ENCODE assay signal across 15 mouse cellular contexts in the genomic region with DNA sequence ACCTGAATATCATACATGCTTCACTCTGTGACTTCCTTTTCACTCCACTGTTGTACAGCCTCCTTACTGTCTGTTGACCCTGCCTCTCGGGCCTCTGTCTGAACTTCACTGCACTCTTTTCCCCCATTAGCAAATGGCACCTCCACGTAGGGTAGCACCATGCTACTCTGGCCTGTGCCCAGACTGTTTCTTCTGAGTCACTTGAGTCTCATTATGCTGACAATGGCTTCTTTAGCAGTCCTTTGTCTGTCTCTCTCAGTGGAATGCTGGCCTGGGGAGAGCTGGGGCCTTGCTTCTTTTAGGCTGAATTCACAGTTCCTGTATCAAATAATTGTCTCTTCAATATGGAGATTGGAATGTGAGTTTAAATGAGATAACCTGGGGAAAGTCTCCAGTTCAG. TPM values are rescaled to one million over a fixed set of nuclear protein-coding genes. Genes with fewer than 3 reads are reported as not detected.
DNase-seq lines count a peak whose midpoint lies in the region; ATAC-seq lines count a peak whose summit lies in the region.
"Had no signal": no experiment of that assay in that cellular context is flagged by ENCODE, and none has a peak within 500 bp of the region (broad histone marks: within the 10 kb centered on the region; RNA-seq: fewer than 3 reads in every experiment).

No protein-coding gene starts in this region.

- no peaks in the 10 kb centered on the region for H3K27me3 ChIP-seq in hindbrain, embryonic 12.5 days
- no peaks in the 10 kb centered on the region for H3K27me3 ChIP-seq in hindbrain, embryonic 16.5 days (replicated peaks; ENCODE audit: control insufficient read depth, insufficient read depth, low read length)
- H3K27me3 ChIP-seq: CH12.LX; limb, embryonic 12.5 days; liver, embryonic 15.5 days had no signal

- no peak overlapping the region for H3K27ac ChIP-seq in hindbrain, embryonic 12.5 days
- H3K27ac ChIP-seq in hindbrain, embryonic 16.5 days (ENCODE audit: low read depth, low read length) = no peak overlapping the region
- H3K27ac ChIP-seq: gastrocnemius, adult 2 months; limb, embryonic 12.5 days; liver, embryonic 15.5 days had no signal

- no peak overlapping the region for H3K4me2 ChIP-seq in hindbrain, embryonic 12.5 days (replicated peaks)
- no peak overlapping the region for H3K4me2 ChIP-seq in hindbrain, embryonic 16.5 days (ENCODE audit: low read length)
- H3K4me2 ChIP-seq: limb, embryonic 12.5 days; liver, embryonic 15.5 days had no signal

- 0 out of 2 replicates have a peak, but pooled peaks cover 6% of the 10 kb centered on the region for H3K4me1 ChIP-seq in hindbrain, embryonic 12.5 days
- H3K4me1 ChIP-seq in hindbrain, embryonic 16.5 days (ENCODE audit: control insufficient read depth, insufficient read depth, low read depth, low read length) = no peaks in the 10 kb centered on the region
- H3K4me1 ChIP-seq: limb, embryonic 12.5 days; liver, embryonic 15.5 days had no signal

- DNase-seq in Muller cell, postnatal 12 days (ENCODE audit: inconsistent ontology term) = peak; percentile 93
- DNase-seq in embryo, embryonic 10 days (ENCODE audit: low spot score) = peak; percentile 35
- peak; percentile 9 for DNase-seq in mesoderm, embryonic 11.5 days (ENCODE audit: low read depth, low spot score)
- no peak for DNase-seq in urinary bladder, postnatal 4 days (ENCODE audit: low spot score in 2 of 2)
- DNase-seq in heart, adult 9 months (ENCODE audit: low spot score in 2 of 2) = no peak
- DNase-seq: cerebellum, adult 18-20 months; gastrocnemius, adult 2 months; heart, postnatal 36 days; lung, postnatal 36 days; right cerebral cortex, postnatal 4 days had no signal

- 0 out of 2 replicates have a peak, but pooled peaks have one; percentile 48 for ATAC-seq in hindbrain, embryonic 12.5 days (ENCODE audit: low FRiP score)
- ATAC-seq in hindbrain, embryonic 16.5 days = no peak

- no peak overlapping the region for H3K9ac ChIP-seq in hindbrain, embryonic 12.5 days
- H3K9ac ChIP-seq in hindbrain, embryonic 16.5 days (ENCODE audit: low read depth, low read length) = no peak overlapping the region
- H3K9ac ChIP-seq: limb, embryonic 12.5 days; liver, embryonic 15.5 days had no signal

- H3K9me3 ChIP-seq in hindbrain, embryonic 12.5 days (replicated peaks) = no peaks in the 10 kb centered on the region
- H3K9me3 ChIP-seq in hindbrain, embryonic 16.5 days (ENCODE audit: control insufficient read depth, low read length) = no peaks in the 10 kb centered on the region
- H3K9me3 ChIP-seq: limb, embryonic 12.5 days; liver, embryonic 15.5 days had no signal

- H3K36me3 ChIP-seq in hindbrain, embryonic 12.5 days = peaks cover 63% of the 10 kb centered on the region
- H3K36me3 ChIP-seq in hindbrain, embryonic 16.5 days (ENCODE audit: control insufficient read depth, insufficient read depth, low read length) = peaks cover 7% of the 10 kb centered on the region

- WGBS in hindbrain, embryonic 12.5 days = 31% methylated on average over 2 of the region's 2 CpGs
- 12% methylated on average over 2 of the region's 2 CpGs for WGBS in hindbrain, embryonic 16.5 days

- H3K4me3 ChIP-seq in hindbrain, embryonic 12.5 days = no peak overlapping the region
- H3K4me3 ChIP-seq in hindbrain, embryonic 16.5 days (ENCODE audit: low read length) = no peak overlapping the region
- H3K4me3 ChIP-seq: gastrocnemius, adult 2 months; limb, embryonic 12.5 days; liver, embryonic 15.5 days had no signal

RNA-seq across cellular contexts. Expression of gene Larp4b, which starts 48.7 kb away (rescaled TPM):
- polyA plus RNA-seq in hindbrain, embryonic 12.5 days (2016; fragmentation: Nextera tagmentation; extraction: Ambion mirVana) = 37.3 and 39.1 TPM in 2 replicates
- polyA plus RNA-seq in hindbrain, embryonic 16.5 days (2015; fragmentation: Nextera tagmentation; extraction: Ambion mirVana) = 35.0 and 39.2 TPM in 2 replicates

Comparison
In these comparisons a context has a peak if more than half of its experiments do, and no peak if none do; other contexts are left out.
1. DNase-seq: peak in Muller cell, postnatal 12 days (single experiment), embryo, embryonic 10 days (single experiment) and mesoderm, embryonic 11.5 days (single experiment); none in urinary bladder, postnatal 4 days (0 of 2) and heart, adult 9 months (0 of 2).